Mouse (Mus musculus) C2C12 (cell line): ENCODE results near the gene Efcab11.

Experiments used
- CTCF ChIP-seq: IDR thresholded peaks from one replicate; pipeline ENCODE4 v1.5.1; 2011; ENCODE audit not compliant: control insufficient read depth, insufficient read depth, insufficient read length
- MAX ChIP-seq: IDR thresholded peaks from one replicate; pipeline ENCODE4 v1.6.1; 2011; ENCODE audit warnings: mild to moderate bottlenecking, control low read depth

GRCm38 (mm10) chr12:99765979-99766378, 118.3 kb downstream of the Efcab11 start:
- TF ChIP-seq CTCF (no peak), MAX (no peak)
